Mouse (Mus musculus) C2C12 (cell line): ENCODE measurements around the gene Gcc2.
"Not testable (repeated sequence)": the region's sequence is repeated elsewhere in the genome, so short reads cannot be mapped to it uniquely, and the experiment has no call there.

Experiments
- CTCF ChIP-seq: IDR thresholded peaks from one replicate; pipeline ENCODE4 v1.5.1; 2011; ENCODE audit not compliant: control insufficient read depth, insufficient read depth, insufficient read length
- MAX ChIP-seq: IDR thresholded peaks from one replicate; pipeline ENCODE4 v1.6.1; 2011; ENCODE audit warnings: mild to moderate bottlenecking, control low read depth

- not testable (repeated sequence) for TF ChIP-seq MAX, CTCF
These were observed 20.3 kb upstream of the Gcc2 start for GRCm38 (mm10) chr10:58234985-58235384.
